Mouse (Mus musculus) liver, embryonic 14.5 days (tissue): ENCODE results near the gene Plxnd1.

ENCODE experiments used
- CTCF ChIP-seq: IDR thresholded peaks from 2 replicates; pipeline ENCODE4 v1.5.1; 2016; ENCODE audit warnings: antibody characterized with exemption, low read depth, control low read depth
- EP300 ChIP-seq: IDR thresholded peaks from 2 replicates; pipeline ENCODE4 v1.6.1; 2016; ENCODE audit warnings: antibody characterized with exemption, low read depth

- TF ChIP-seq CTCF, result no peak
- TF ChIP-seq EP300, result no peak
These were observed 85.8 kb downstream of the Plxnd1 start for GRCm38 (mm10) chr6:115909052-115909451.
